Mouse (Mus musculus) hindbrain, postnatal 0 days (tissue): Measurements from ENCODE around the gene Plekhb2. TPM values are rescaled to one million over a fixed set of nuclear protein-coding genes. Genes with fewer than 3 reads are reported as not detected.

ENCODE experiments used
- ATAC-seq: fragments of 200-750 bp; cut with Nextera tagmentation; 2 replicates; pipeline ENCODE4 v1.8.0; 2017; ENCODE audit warnings: mild to moderate bottlenecking, moderate TSS enrichment, moderate library complexity
- DNase-seq: peaks from one replicate; pipeline ENCODE4 v3.0.0-alpha.2; 2015; ENCODE audit warnings: low spot score
- H3K27ac ChIP-seq: fragments of 300-500 bp; sonication (generic); 2 replicates; pipeline ENCODE4 v1.5.1; 2014; ENCODE audit warnings: mild to moderate bottlenecking
- H3K27me3 ChIP-seq: fragments of 300-500 bp; sonication (generic); 2 replicates; pipeline ENCODE4 v1.6.1; 2014; ENCODE audit warnings: low read length, mixed read lengths; ENCODE audit not compliant: insufficient read depth
- H3K36me3 ChIP-seq: fragments of 300-500 bp; sonication (generic); 2 replicates; pipeline ENCODE4 v1.6.1; 2014; ENCODE audit warnings: low read length, mixed read lengths; ENCODE audit not compliant: insufficient read depth
- H3K4me1 ChIP-seq: fragments of 300-500 bp; sonication (generic); 2 replicates; pipeline ENCODE4 v1.6.1; 2014; ENCODE audit warnings: antibody characterized with exemption, low read length, mixed read lengths; ENCODE audit not compliant: insufficient read depth
- H3K4me2 ChIP-seq: fragments of 300-500 bp; sonication (generic); 2 replicates; pipeline ENCODE4 v1.6.1; 2014; ENCODE audit warnings: low read depth, mild to moderate bottlenecking, low read length, moderate library complexity, mixed read lengths
- H3K4me3 ChIP-seq: fragments of 300-500 bp; sonication (generic); 2 replicates; pipeline ENCODE4 v1.5.1; 2014; ENCODE audit warnings: low read length
- H3K9ac ChIP-seq: fragments of 300-500 bp; sonication (generic); replicated peaks from 2 replicates; pipeline ENCODE4 v1.6.1; 2014; ENCODE audit warnings: mild to moderate bottlenecking, low read length, moderate library complexity, mixed read lengths
- H3K9me3 ChIP-seq: fragments of 300-500 bp; sonication (generic); 2 replicates; pipeline ENCODE4 v1.6.1; 2016; ENCODE audit warnings: low read length, mixed read lengths
- CTCF ChIP-seq: IDR thresholded peaks from 2 replicates; pipeline ENCODE4 v1.5.1; 2016; ENCODE audit warnings: antibody characterized with exemption, control low read depth, low read depth
- WGBS: fragments of 180-500 bp; shearing (Covaris S2); extraction: QIAGEN DNeasy Blood & Tissue Kit; methylation state at CpG from one replicate; pipeline ENCODE4 v1.1.7; 2014; 5-methylcytosine and 5-hydroxymethylcytosine counted together
- polyA plus RNA-seq: library from polyadenylated mRNA; unstranded; fragments of >200 nt; fragmentation: Nextera tagmentation; extraction: Ambion mirVana; gene quantifications from 2 replicates; pipeline ENCODE4 v1.2.1, GENCODE M21; 2015
- total RNA-seq: library from RNA; depleted of rRNA; stranded (reverse); fragments of >200 nt; gene quantifications from 2 replicates; pipeline ENCODE4 v1.2.3, GENCODE M21; 2014

Gene Plekhb2
- total and polyA plus RNA-seq, 2 experiments from 2014 or later, result 104 to 117 TPM

- Histone ChIP-seq H3K4me1 (no peaks in the 10 kb centered on the region), H3K4me2 (no peak overlapping the region), H3K36me3 (peaks cover 53% of the 10 kb centered on the region), H3K27ac (peak overlapping the region; percentile 51), H3K27me3 (no peaks in the 10 kb centered on the region), H3K4me3 (no peak overlapping the region), H3K9me3 (no peaks in the 10 kb centered on the region), H3K9ac (no peak overlapping the region)
- no peak for TF ChIP-seq CTCF
- 60% methylated on average over 11 of the region's 11 CpGs for WGBS
- ATAC-seq (no peak), DNase-seq (no peak)
Observed at GRCm38 (mm10) chr1:34810293-34810692, 39.5 kb upstream of the Plekhb2 start.

GRCm38 (mm10) chr1:34811035-34811434 is 38.7 kb upstream of the Plekhb2 start:
- Histone ChIP-seq H3K27ac (peak overlapping the region; percentile 51), H3K4me3 (no peak overlapping the region), H3K4me1 (no peaks in the 10 kb centered on the region), H3K9ac (no peak overlapping the region), H3K27me3 (no peaks in the 10 kb centered on the region), H3K9me3 (no peaks in the 10 kb centered on the region), H3K4me2 (no peak overlapping the region), H3K36me3 (peaks cover 60% of the 10 kb centered on the region)
- no peak for TF ChIP-seq CTCF
- WGBS, result 58% methylated on average over 6 of the region's 6 CpGs
- ATAC-seq (no peak), DNase-seq (no peak)

- H3K9ac ChIP-seq, result no peak overlapping the region
- WGBS, result 59% methylated on average over 6 of the region's 6 CpGs
Observed at GRCm38 (mm10) chr1:34811581-34811980, 38.2 kb upstream of the Plekhb2 start.

GRCm38 (mm10) chr1:34812407-34813247 is 37.1 kb upstream of the Plekhb2 start:
- H3K36me3 ChIP-seq, result peaks cover 70% of the 10 kb centered on the region
- WGBS, result 86% methylated on average over 13 of the region's 13 CpGs
- ATAC-seq (no peak), DNase-seq (no peak)
- no peak overlapping the region for H3K27ac ChIP-seq
- H3K4me3 ChIP-seq, result no peak overlapping the region
- no peaks in the 10 kb centered on the region for H3K27me3 ChIP-seq
- H3K4me1 ChIP-seq, result no peaks in the 10 kb centered on the region
- no peaks in the 10 kb centered on the region for H3K9me3 ChIP-seq
- no peak overlapping the region for H3K4me2 ChIP-seq
- no peak overlapping the region for H3K9ac ChIP-seq
- TF ChIP-seq CTCF, result peak; percentile 42

More at GRCm38 (mm10) chr1:34811581-34811980, 38.2 kb upstream of the Plekhb2 start:
- DNase-seq (peak; percentile 61), ATAC-seq (peak; percentile 28)
- Histone ChIP-seq H3K4me3 (no peak overlapping the region), H3K36me3 (peaks cover 66% of the 10 kb centered on the region), H3K4me1 (no peaks in the 10 kb centered on the region), H3K27ac (peak overlapping the region; percentile 51; the same call in 1 of the 2 replicates), H3K9me3 (no peaks in the 10 kb centered on the region), H3K4me2 (no peak overlapping the region), H3K27me3 (no peaks in the 10 kb centered on the region)
- TF ChIP-seq CTCF, result no peak

- Histone ChIP-seq H3K27me3 (no peaks in the 10 kb centered on the region), H3K4me3 (no peak overlapping the region), H3K9me3 (no peaks in the 10 kb centered on the region), H3K36me3 (peaks cover 76% of the 10 kb centered on the region), H3K4me2 (no peak overlapping the region), H3K9ac (no peak overlapping the region), H3K27ac (no peak overlapping the region; the same call in 1 of the 2 replicates), H3K4me1 (no peaks in the 10 kb centered on the region)
- DNase-seq, result no peak
- WGBS, result 72% methylated on average over 6 of the region's 6 CpGs
- ATAC-seq, result no peak
- no peak for TF ChIP-seq CTCF
Observed at GRCm38 (mm10) chr1:34815843-34816242, 33.9 kb upstream of the Plekhb2 start.

- no peak overlapping the region for H3K4me3 ChIP-seq
- ATAC-seq (no peak), DNase-seq (no peak)
- no peaks in the 10 kb centered on the region for H3K9me3 ChIP-seq
- TF ChIP-seq CTCF, result no peak
- H3K27ac ChIP-seq, result no peak overlapping the region
- H3K4me1 ChIP-seq, result no peaks in the 10 kb centered on the region
- peaks cover 55% of the 10 kb centered on the region for H3K36me3 ChIP-seq
- H3K9ac ChIP-seq, result no peak overlapping the region
- no peaks in the 10 kb centered on the region for H3K27me3 ChIP-seq
- 92% methylated on average over 6 of the region's 6 CpGs for whole genome bisulfite sequencing
- H3K4me2 ChIP-seq, result no peak overlapping the region
Observed at GRCm38 (mm10) chr1:34819225-34819910, 30.4 kb upstream of the Plekhb2 start.

GRCm38 (mm10) chr1:34821411-34821810 is 28.4 kb upstream of the Plekhb2 start:
- Histone ChIP-seq H3K27ac (no peak overlapping the region), H3K36me3 (peaks cover 37% of the 10 kb centered on the region), H3K4me2 (no peak overlapping the region), H3K4me1 (no peaks in the 10 kb centered on the region), H3K9ac (no peak overlapping the region), H3K27me3 (no peaks in the 10 kb centered on the region), H3K9me3 (no peaks in the 10 kb centered on the region), H3K4me3 (no peak overlapping the region)
- no peak for TF ChIP-seq CTCF
- DNase-seq (no peak), ATAC-seq (no peak)
- WGBS, result 92% methylated on average over 2 of the region's 2 CpGs
